Mouse (Mus musculus) spleen, embryonic (tissue): ENCODE data around the gene Tph1.
"Not testable (repeated sequence)": the region's sequence is repeated elsewhere in the genome, so short reads cannot be mapped to it uniquely, and the experiment has no call there.

Experiments
- CTCF ChIA-PET: fragments of 350-600 bp; sonication (Branson Sonifier 250); formaldehyde crosslinking; loops from one replicate; lab custom pipeline; 2022; lab: Charles Lee

Gene Tph1

DNA sequence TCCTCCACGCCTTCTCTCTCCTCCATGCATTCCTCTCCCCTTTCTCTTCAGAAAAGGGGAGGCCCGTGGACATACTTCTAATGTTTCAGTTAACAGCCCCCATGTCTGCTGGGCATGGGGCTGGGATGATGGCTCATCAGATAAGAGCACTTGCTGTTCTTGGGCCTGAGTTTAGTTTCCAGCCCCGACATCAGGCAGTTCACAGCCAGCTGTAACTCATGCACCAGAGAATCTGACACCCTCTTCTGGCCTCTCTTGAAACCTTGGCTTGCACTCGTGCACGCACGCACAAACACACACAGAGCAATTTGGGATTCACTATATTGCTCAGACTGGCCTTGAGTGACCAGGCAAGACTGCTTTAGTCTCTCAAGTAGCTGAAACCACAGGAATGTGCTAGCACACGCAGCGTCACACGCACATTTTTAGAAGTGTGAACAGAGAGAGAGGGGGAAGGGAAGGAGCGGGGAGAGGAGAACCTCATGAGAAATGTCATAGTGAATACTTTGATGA is at the start of gene Tph1:
TSS of gene Tph1 (minus strand) at position 378 of the 513 bp plus-strand sequence.
- CTCF ChIA-PET: no interaction called here

DNA sequence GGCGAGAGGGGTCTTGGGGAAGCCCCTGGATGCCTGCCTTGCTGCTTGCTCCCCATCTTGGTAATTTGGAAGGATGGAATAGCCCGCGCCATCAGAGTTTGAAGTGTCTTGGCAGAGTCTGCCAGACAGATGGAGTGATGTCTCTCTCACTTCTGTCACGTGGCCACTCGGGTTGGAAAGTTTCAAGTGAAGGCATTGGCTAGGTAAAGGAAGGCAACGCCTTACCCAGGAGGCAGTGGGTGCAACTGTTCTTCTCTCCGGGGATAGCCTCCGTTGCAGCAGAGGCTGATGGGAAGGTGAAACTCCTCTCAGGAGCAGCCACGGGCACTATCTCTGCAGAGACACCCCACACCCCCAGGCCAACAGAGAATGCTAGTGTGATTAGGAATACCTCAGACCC is 48.1 kb upstream of the Tph1 start:
- CTCF ChIA-PET: no interaction called here

DNA sequence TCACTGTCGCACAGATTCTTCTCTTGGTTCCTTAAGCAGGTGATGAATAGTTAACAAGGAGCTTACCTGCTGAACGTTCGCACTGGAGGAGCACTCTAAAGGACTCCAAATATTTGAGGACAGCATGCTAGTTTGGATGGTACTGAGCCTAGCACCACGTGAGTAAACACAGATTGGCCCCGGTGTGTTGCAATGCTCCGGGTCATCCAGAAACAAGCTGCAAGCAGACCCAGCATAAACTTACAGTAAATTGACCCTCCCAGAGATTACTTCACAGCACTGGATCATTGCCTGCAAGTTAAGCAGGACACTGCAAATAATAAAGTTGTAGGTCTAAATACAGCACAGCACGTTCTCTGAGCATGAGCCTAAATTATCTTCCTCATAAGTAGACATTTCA is 47.2 kb upstream of the Tph1 start:
- CTCF ChIA-PET: no interaction called here

DNA sequence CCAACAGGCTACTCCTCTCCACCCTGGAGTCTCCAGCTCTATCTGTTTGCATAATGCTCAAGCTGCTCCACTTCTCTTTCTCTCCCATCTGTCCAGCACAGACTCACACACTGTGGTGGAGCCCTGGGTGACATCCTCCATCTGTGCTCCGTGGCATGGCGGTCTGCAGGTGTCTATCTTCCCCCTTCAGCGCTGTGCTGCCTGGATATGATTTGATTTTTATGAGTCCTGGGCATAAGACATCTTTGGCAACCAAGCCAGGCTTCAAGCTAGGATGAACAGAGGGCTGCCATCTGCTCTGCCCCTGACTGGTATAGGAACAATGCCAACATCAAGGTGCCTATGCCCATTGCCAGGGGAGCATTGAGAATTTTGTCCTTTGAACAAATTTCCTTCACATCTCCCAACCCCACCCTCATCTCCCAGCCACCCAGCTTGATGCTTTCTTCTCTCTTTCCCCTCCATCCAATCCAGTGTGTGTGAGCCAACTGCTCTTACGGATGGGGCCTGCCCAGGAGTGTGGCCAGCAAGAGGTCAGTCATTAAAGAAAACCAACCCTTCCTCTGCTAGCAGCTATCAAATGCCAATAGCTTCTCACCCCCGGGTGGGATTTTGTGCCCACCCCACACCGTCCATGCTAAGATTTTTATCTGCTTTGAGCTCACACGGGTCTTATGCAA is 46.4 kb upstream of the Tph1 start:
- CTCF ChIA-PET: no interaction called here

DNA sequence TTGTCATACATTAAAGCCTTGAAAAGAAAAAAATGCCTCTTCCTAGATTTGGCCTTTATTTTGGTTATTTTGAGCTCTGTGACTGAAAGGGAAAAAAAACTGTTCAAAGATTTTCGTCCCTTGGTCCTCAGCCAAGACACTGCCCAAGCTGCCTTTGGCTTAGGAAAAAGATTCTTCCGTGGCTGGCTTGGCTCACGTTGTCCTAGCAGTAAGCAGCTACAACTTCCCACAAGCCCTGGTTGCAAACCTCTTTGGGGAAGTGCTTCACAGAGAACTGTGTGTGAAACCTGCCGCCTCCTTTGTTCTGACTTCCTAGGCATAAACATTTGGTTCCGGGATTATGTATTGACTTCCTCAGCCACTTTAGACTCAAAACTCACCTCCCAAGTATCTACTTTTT is 44.6 kb upstream of the Tph1 start:
- CTCF ChIA-PET: no interaction called here

DNA sequence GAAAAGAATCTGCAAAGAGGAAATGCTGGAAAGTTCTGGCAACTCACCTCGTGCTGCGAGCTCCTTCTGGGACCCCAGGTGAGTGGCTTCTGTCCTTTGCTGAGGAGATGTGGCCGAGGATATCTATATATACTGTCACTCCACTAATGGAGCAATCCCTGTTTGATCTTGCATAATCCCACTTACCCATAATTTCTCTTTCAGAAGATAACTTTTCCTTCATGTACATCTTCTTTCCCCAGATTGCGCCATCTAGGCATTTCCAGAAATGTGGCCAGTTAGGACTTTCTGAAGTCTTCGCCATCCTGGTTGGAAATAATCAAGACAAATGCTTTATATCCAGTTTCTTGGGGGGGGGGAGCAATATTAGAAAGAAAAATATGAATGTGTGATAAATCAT is 43.3 kb upstream of the Tph1 start, which contains the start of gene Saa3:
TSS of gene Saa3 (minus strand) at position 101 of the 400 bp plus-strand sequence.
- CTCF ChIA-PET: interaction anchor here (1.0 kb wide), 1 partner anchor 55 kb away, joined by 5 read pairs; no protein-coding TSS in a partner anchor

DNA sequence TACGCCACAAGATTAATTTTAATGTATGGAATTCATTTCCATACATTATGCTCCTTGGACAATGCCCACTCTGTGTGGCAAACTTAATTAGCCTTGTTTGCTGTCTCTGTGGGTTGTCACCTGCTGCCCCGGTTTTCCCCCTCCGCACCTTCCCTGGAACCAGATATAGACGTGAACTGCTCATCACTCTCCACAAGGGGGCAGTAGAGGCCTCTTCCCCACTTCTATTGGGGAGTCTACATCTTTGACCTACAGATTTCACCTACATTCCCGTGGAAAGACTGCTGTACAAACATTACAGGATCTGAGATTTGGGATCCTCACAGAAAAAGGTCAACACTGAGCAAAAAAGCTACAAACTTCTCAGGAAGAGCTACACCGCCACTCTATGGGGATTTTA is 42.2 kb upstream of the Tph1 start:
- CTCF ChIA-PET: interaction anchor here (0.9 kb wide), 1 partner anchor 324 kb away, joined by 4 read pairs; no protein-coding TSS in a partner anchor

DNA sequence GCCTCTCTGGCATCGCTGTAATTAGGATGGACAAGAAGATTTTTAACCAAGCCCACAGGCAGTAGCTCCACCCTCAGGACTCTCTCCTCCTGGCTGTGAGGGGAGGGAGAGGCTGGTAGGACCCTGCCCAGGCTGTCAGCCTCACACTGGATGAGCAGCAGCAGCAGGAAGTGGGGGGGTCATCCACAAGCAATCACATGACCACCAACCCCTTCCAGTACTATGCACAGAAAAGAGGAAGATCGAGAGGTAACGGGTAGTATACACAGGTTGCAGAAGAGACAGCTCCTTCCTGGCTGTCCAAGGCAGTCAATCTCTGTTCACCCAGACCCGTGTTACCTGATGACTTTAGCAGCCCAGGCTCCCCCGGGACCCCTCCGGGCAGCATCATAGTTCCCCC is 39.9 kb upstream of the Tph1 start:
- CTCF ChIA-PET: interaction anchor here (0.6 to 0.7 kb wide), 2 partner anchors 322 to 1121 kb away, joined by 3 to 4 read pairs; no protein-coding TSS in a partner anchor

DNA sequence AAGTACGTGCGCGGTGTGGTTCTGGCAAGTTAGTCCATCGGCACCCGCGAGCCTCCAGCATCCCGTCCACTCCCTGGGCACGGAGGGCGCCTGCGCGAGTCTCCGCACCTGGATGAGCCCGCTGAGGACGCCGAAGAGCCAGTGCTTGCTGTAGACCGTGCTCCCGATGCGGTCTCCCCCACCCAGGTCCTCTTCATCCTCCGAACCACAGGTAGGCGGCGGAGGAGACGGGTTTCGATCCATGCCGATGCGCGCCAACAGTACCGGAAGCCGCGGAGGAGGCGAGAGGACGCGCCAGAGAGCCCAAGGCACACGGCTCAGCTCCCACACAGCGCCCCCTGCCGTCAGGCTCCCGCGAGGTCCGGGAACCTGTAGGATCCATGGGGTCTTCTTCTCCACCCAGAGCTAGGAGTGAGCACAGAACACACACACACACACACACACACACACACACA is 38.1 kb upstream of the Tph1 start, which contains the start of gene Saal1:
TSS of gene Saal1 (minus strand) at position 291 of the 455 bp plus-strand sequence.
- CTCF ChIA-PET: interaction anchor here (0.6 to 1.2 kb wide), 2 partner anchors 9 to 56 kb away, joined by 3 to 4 read pairs; no protein-coding TSS in a partner anchor

DNA sequence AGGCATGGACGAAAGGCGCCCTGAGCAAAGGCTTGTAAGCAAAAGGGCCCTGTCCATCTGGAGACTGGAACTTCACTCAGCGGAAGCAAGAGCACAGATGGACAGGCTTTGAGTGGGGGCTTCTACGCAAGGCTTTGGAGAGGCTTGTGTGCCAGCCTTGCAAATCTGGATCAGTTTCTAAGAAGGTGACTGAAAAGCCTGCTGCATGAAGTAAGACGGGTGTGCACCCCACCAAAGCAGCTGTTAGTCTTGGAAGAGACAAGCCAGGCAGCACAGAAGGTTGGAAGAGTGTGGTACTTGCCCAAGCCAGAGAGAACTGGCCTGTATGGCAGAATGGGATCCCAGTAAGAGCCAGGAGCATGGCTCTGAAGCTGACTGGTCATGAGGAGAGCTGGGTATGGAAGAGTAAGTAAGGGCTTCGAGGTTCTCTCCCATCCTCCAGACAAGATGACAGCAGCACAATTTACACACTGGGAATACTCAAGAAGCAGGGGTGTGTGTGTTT is 28.2 kb upstream of the Tph1 start:
- CTCF ChIA-PET: no interaction called here

DNA sequence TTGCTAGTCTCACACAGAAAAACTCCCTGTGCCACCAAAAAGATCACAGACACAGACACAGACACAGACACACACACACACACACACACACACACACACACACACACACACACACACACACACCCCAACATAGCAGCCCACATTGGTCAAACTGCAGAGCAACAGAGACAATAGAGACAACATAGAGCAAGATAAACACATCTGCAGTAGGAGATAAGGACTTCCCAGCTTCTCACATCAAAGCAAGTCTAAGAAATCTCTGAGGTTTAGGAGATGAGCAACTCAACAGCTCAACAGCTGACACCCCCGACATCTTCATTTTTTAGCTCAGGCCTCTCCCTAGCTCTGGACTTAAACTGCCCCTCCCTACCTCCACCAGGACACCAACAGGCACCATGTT is 24.4 kb upstream of the Tph1 start:
- CTCF ChIA-PET: no interaction called here

DNA sequence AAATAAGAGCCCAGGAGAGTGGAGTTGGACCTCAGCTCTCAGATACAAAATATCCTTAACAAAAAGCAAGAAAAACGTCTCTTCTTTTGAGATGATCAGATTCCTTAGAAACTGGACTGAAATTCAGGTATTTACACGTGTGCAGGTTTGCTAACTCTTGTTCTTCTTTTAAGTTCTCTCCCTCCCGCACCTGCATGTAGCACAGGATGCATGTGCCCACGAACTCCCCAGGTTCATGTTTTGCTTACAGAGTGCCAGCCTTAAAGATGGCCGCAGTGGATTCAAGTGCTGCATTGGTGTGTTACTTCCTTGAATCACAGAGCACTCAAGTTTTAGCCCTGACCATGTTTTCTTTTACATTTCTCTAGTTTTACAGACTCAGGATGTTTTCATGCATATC is 14.5 kb upstream of the Tph1 start:
- CTCF ChIA-PET: no interaction called here

DNA sequence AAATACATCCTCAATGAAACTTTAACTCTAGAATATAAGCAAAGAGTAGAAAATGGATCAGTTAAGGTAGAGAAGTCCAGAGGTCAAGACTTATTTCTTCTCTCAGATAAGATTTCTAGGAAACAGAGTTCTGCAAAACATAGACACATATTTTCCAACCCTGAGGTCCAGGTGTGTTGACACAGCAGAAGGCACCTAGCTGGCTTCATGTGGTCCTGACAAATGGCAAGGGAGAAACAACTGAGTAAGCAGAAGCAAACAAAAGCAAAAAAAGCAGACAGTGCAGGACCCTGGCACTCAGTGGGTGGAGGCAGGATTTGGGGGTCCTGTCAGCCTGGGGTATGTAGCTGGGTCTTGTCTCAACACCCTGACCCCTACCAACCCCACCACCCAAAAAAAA is 8.4 kb upstream of the Tph1 start:
- CTCF ChIA-PET: no interaction called here

DNA sequence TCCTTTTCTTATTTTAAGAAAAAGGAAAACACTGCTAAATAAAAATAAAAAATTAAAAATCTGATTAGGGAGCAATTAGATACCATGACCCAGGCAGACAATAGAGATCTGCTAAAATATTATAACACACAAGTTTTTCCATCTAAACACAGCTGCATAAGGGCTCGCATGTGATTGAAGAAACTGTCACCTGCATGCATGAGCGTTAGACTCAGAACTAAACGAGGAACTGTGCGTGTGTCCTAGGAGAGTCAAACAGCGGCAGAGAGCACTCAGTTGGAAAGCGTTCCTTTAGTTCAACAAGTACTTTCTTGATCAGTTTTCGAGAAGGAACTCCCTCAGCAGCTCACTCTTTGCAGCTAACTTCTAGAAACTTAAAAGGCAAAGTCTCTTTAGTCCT is 6.7 kb upstream of the Tph1 start:
- CTCF ChIA-PET: not testable (repeated sequence)

DNA sequence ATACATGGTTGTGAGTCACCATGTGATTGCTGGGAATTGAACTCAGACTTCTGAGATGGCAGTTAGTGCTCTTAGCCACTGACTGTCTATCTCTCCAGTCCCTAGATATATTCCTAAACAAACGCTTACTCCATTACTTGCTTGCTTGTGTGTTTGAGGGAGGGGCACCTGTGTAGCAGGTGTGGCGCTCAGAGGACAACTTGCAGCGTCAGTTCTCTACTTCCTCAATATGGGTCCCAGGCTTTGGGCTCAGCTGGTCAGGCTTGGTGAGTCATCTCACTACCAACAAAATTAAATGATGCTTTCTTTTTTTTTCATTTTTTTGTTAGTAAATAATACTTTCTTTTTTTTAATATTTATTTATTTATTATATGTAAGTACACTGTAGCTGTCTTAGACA is 6.1 kb upstream of the Tph1 start:
- CTCF ChIA-PET: no interaction called here

DNA sequence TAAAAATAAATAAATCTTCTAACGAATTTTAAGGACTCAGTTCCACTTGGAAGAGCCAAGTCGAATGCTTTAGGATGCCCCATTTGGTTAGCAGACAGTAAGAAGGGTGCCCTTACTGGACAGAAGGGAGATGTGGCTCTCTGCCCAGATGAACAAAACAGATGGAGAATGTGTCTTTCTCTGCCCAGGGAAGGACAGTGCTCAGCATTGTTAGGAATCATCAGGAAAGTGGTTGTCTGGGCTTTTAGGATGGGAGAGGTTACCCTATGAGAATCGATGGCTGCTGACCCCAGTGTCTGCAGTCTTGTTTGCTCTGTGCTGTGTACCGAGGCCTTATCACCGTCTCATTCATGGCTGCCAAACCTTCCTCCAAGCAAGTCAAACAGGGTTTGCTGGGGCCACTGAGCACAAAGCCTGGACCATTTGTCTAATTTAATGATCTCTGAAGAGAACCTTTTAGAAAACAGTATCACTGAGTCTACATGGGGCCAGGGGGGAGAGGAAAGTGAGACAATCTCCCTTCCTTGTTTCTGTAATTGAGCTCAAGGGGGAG is 4.5 kb upstream of the Tph1 start:
- CTCF ChIA-PET: no interaction called here

DNA sequence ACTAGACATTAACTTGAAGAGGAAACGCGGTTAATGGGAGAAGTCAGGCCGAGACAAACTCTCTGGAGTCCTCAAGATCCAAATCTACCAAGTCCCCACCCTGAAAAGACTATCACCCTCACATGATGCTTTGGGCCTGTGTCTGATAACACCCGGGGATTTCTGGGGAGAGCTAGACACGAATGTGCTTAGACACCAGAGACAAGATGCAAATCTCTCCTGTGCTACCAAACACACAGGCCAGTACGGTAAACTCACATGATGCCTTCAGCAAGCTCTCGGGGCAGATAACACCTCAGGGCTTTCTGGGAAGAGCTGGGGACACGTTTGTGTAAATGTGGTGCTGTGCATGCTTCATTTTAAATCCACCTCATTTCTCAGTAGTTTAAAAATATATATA is 3.5 kb upstream of the Tph1 start:
- CTCF ChIA-PET: no interaction called here

DNA sequence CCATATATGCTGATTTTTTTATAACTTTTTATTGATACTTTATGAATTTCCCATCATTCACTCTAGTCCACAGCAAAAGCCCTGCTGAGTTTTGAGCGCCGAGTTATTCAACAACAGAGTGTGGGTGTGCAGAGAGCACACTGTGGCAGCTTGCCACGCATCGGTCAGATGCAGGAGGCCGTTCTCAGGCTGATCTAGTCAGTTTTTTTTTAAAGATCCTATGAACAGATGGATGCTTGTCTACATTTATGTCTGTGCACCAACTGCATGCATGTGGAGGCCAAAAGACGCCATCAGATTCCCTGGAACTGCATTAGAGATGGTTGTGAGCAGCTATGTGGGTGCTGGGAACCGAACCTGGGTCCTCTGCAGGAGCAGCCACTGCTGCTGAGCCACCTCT is 2.7 kb upstream of the Tph1 start:
- CTCF ChIA-PET: no interaction called here

DNA sequence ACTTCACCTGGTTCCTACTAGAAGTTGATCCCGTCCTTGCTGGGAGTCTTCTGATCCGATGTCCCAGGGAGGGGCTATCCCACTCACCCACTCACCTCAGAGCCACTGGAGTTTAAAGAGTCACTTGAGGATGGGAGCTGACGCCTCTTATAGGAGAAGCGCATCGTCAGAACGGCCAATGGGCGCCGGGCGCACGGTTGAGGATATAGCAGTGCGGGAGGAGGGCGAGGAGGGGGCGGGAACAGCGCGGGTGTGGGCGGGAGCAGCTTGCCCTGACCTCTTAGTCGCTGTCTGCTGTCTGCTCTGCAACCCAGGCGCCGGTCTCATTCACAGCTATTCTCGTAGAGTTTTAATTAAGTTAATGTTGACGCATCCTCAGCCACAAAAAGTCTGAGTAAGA is 5.1 kb downstream of the Tph1 start:
- CTCF ChIA-PET: no interaction called here

DNA sequence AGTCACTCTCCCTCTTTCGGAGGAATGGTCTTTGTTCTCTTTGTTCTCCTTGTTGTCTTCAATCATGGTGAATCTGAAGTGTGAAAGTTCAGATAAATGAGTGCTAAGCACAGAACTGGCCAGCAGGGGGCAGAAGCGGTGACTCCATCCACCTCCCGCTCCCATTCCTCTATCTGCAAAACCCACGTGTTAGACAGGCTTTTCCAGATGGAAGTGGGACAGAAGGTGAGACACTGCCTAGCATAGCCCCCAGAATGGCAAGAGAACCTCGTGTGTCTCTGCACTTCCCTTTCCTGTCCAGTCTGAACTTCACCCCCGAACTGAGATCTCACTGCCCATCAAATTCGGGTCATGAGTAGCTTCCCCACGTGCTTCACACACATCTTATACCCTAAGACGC is 7.1 kb downstream of the Tph1 start:
- CTCF ChIA-PET: no interaction called here

DNA sequence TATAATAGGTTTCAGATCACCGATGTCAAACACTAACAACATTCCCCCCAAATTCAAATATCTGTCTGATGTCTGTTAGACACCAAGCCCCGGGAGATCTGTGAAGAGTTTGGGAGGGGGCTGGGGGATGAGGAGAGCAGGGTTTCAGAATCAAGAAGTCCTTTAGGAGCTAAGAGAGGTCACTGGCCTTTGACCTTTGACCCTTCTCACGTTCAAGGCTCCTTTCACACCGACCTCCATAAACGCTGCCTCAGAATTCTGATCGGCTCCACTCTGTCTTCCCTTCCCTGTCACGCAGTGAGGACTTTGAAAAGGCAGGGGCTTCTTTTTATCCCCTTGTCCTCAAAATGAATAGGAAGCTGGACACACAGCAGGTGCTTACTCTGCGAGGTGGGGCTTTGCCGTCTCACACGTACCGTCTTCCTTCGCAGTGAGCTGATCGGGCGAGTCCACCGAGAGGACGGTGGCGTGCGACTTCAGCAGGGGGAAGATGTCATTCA is 10.7 kb downstream of the Tph1 start:
- CTCF ChIA-PET: no interaction called here

DNA sequence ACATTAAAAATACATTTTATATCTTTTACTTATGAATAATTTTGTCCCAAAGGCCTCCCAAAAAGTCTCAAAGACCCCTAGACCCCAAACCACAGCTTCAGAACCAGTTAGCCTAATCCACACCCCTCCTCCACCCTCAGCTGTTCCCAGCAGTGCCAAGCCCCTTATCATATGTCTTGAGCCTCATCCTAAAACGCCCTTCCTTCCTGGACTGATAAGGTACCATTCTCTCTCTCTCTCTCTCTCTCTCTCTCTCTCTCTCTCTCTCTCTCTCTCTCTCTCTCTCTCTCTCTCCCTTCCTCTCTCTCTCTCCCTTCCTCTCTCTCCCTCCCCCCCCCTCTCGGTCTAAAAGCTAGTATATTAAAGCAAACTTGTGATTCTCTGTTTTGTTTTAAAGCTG is 20.1 kb downstream of the Tph1 start:
- CTCF ChIA-PET: interaction anchor here (0.6 kb wide), 1 partner anchor 28 kb away, joined by 5 read pairs; no protein-coding TSS in a partner anchor
